Mouse (Mus musculus): ENCODE results near the gene E2f4. TPM values are rescaled to one million over a fixed set of nuclear protein-coding genes. Genes with fewer than 3 reads are reported as not detected.

Gene E2f4
- polyA plus RNA-seq, 1 experiment, result 41.2 TPM

GRCm38 (mm10) chr8:105269075-105269458 is 28.4 kb upstream of the E2f4 start:
- TF ChIP-seq GATA1 (IDR thresholded peaks at IDR 0.05; ENCODE audit: borderline replicate concordance, low read length) (no peak), FLI1 (IDR thresholded peaks at IDR 0.05; ENCODE audit: low read length) (no peak)
- Histone ChIP-seq H3K4me1 (peaks cover 50% of the 10 kb centered on the region), H3K4me3 (replicated peaks) (peak overlapping the region; percentile 89), H3K36me3 (replicated peaks; ENCODE audit: low read length) (peaks cover 32% of the 10 kb centered on the region), H3K9me3 (peaks cover 14% of the 10 kb centered on the region), H3K27me3 (replicated peaks) (peaks cover 55% of the 10 kb centered on the region)

DNA sequence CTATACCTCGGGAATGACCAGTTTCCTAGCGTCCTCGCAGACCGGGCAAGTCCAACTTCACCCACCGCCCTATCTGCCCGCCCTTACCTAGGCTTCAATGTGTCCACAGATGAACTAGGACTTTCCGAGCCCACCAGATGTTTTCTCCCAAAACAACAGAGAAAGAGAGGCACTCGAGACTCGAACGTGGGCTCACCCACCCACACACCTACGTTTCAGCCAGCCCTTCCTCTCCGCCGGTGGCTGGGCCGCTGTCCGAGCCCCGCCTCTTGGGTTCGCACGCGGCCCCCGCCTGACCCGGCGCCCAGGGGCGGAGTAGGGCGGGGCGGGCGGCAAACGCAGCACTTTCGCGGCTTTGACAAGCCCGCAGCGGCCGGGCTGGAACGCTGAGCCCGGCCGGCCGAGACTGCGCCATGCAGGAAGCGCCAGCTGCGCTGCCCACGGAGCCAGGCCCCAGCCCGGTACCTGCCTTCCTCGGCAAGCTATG is 28.0 kb upstream of the E2f4 start, which contains the start of gene Hsf4:
Gene Hsf4, plus strand, starts transcription at position 341 of the 487 bp plus-strand sequence.
- Histone ChIP-seq H3K4me1 (peaks cover 49% of the 10 kb centered on the region), H3K9me3 (peaks cover 14% of the 10 kb centered on the region), H3K27me3 (replicated peaks) (peaks cover 60% of the 10 kb centered on the region), H3K4me3 (replicated peaks) (peak within 1 kb of the TSS; percentile 89), H3K36me3 (replicated peaks; ENCODE audit: low read length) (peaks cover 32% of the 10 kb centered on the region)
- TF ChIP-seq FLI1 (IDR thresholded peaks at IDR 0.05; ENCODE audit: low read length) (no peak), GATA1 (IDR thresholded peaks at IDR 0.05; ENCODE audit: borderline replicate concordance, low read length) (no peak)

DNA sequence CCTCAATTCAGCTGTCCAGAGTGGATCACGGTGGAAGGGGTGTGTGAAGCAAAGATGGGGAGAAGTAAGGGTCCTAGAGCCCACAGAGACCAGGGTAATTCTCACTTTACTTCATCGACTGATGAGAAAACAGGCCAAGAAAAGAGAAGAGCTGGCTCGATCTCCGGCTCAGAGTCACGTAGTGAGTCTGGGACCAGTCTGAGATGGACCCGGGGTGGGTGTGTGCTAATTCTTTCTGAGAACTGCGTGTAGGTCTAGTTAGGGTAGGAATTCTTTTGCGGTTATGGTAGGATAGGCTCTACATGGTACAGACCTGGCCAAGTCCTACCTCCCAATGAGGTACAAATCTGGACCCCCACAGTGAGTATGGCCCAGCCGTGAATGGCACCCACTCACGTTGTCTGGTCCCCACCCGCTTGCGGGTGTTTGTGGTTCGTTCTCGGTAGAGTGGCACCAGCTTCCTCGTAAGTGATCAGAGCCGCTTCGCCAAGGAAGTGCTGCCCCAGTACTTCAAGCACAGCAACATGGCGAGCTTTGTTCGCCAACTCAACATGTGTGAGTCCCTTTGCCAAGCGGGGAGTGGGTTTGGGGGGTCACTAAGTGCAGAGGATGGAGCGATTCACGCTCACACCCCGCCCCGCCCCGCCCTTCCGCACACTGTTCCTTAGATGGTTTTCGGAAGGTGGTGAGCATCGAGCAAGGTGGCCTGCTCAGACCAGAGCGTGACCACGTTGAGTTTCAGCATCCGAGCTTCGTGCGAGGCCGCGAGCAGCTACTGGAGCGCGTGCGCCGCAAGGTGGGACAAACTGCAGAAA is 27.2 kb upstream of the E2f4 start:
- Histone ChIP-seq H3K4me3 (replicated peaks) (peak overlapping the region; percentile 89), H3K27me3 (replicated peaks) (peaks cover 68% of the 10 kb centered on the region), H3K4me1 (peaks cover 44% of the 10 kb centered on the region), H3K9me3 (peaks cover 14% of the 10 kb centered on the region), H3K36me3 (replicated peaks; ENCODE audit: low read length) (peaks cover 32% of the 10 kb centered on the region)
- TF ChIP-seq FLI1 (IDR thresholded peaks at IDR 0.05; ENCODE audit: low read length), result no peak
- no peak for TF ChIP-seq GATA1 (IDR thresholded peaks at IDR 0.05; ENCODE audit: borderline replicate concordance, low read length)

DNA sequence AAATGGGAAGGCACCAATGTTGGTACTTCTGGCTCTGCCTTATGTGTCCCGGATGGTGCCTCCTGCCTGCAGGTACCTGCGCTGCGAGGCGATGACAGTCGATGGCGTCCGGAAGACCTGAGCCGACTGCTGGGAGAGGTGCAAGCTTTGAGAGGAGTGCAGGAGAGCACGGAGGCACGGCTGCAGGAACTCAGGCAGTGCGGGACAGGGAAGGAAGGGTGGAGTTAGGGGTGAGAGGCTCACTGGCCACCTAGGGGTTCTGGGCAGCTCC is 26.6 kb upstream of the E2f4 start:
- H3K4me3 ChIP-seq (replicated peaks), result peak overlapping the region; percentile 64
- no peak for TF ChIP-seq FLI1 (IDR thresholded peaks at IDR 0.05; ENCODE audit: low read length)
- no peak for TF ChIP-seq GATA1 (IDR thresholded peaks at IDR 0.05; ENCODE audit: borderline replicate concordance, low read length)
- peaks cover 32% of the 10 kb centered on the region for H3K36me3 ChIP-seq (replicated peaks; ENCODE audit: low read length)
- peaks cover 73% of the 10 kb centered on the region for H3K27me3 ChIP-seq (replicated peaks)
- H3K4me1 ChIP-seq, result peaks cover 46% of the 10 kb centered on the region
- H3K9me3 ChIP-seq, result peaks cover 14% of the 10 kb centered on the region

DNA sequence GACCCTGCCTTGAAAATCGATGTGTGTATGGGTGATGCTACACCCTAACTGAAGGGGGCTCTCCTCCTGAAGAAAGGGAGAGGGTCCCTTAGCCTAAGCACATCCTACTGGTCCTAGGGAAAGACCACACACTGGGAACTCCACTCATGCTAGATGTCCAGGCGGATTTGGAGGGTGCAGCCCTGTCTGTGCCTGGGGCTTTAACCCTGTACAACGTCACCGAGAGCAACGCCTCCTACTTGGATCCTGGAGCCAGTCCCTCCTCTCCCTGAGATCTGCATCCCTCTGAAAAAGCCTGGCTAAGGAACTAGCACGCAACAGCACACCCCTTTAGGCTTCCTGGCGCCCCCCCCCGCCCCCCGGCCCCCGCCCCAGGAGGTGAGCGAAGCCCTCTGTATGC is 22.1 kb upstream of the E2f4 start:
- Histone ChIP-seq H3K4me3 (replicated peaks) (peak overlapping the region; percentile 90), H3K4me1 (peaks cover 51% of the 10 kb centered on the region), H3K27me3 (replicated peaks) (peaks cover 92% of the 10 kb centered on the region), H3K36me3 (replicated peaks; ENCODE audit: low read length) (no peaks in the 10 kb centered on the region), H3K9me3 (no peaks in the 10 kb centered on the region)
- no peak for TF ChIP-seq FLI1 (IDR thresholded peaks at IDR 0.05; ENCODE audit: low read length)
- TF ChIP-seq GATA1 (IDR thresholded peaks at IDR 0.05; ENCODE audit: borderline replicate concordance, low read length), result no peak

DNA sequence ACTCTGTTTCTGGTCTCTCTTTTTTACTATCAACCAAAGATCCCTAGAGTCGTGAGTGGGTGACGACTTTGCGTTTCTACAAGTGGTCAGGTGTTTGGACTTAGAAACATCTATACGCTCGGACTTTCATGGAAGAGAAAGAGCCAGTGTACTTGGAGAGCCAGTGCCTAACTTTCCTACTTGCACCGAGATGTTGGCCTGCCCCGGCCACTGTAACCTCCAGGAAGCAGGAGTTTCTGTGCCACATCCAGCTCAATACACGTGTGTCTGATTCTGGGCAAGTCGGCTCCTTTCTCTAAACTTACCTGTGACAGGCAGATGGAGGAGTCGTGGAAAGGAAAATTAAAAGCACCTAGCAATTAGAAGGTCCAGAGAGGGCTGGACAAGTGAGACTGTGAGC is 21.6 kb upstream of the E2f4 start, which contains the start of gene Nol3:
Gene Nol3, plus strand, starts transcription at position 301 of the 400 bp plus-strand sequence.
- Histone ChIP-seq H3K4me1 (peaks cover 49% of the 10 kb centered on the region), H3K4me3 (replicated peaks) (peak within 1 kb of the TSS; percentile 90), H3K27me3 (replicated peaks) (peaks cover 91% of the 10 kb centered on the region), H3K36me3 (replicated peaks; ENCODE audit: low read length) (no peaks in the 10 kb centered on the region), H3K9me3 (no peaks in the 10 kb centered on the region)
- TF ChIP-seq FLI1 (IDR thresholded peaks at IDR 0.05; ENCODE audit: low read length), result no peak
- TF ChIP-seq GATA1 (IDR thresholded peaks at IDR 0.05; ENCODE audit: borderline replicate concordance, low read length), result no peak

DNA sequence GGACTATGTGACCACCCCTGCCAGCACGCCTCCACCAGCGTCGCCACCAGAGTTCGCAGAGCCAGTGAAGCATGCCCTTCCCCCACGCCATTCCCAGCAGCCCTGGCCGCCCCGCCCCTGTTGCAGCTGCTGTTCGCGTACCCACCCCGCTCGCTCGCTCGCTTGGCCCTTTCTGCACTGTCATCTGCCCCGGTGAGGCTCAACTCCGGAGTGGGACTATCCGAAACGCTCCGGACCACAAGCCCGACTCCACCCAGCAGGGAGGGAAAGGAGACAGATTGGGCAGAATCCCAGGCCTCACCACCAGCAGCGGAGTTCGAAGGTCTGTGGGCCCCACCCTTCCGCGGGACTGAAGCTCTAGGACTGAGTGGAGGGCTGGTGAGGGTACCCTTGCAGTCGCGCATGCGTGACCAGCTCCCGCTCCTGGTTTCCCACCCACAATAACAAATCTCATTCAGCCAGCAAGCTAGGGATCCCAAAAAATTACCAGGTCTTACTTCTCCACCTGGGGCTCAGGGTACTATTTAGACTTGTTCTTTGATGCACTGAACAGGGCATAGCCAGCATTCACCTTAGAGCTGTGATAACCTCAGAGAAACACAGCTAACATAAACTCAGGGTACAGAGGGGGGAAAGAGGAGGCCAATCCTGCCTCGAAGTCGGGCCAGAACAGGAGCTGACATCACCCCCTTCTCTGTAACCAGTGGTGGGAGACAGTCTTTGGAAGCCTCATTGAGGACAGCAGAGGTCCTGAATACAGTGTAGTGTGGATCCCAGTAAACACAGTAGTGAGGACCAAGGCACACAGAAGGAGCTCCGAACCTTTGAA is 21.0 kb upstream of the E2f4 start:
- H3K4me3 ChIP-seq (replicated peaks), result peak overlapping the region; percentile 90
- H3K27me3 ChIP-seq (replicated peaks), result peaks cover 87% of the 10 kb centered on the region
- TF ChIP-seq GATA1 (IDR thresholded peaks at IDR 0.05; ENCODE audit: borderline replicate concordance, low read length) (no peak), FLI1 (IDR thresholded peaks at IDR 0.05; ENCODE audit: low read length) (no peak)

GRCm38 (mm10) chr8:105278911-105279334 is 18.5 kb upstream of the E2f4 start:
- peaks cover 10% of the 10 kb centered on the region for H3K36me3 ChIP-seq (replicated peaks; ENCODE audit: low read length)
- H3K27me3 ChIP-seq (replicated peaks), result peaks cover 73% of the 10 kb centered on the region
- H3K4me3 ChIP-seq (replicated peaks), result peak overlapping the region; percentile 89
- TF ChIP-seq GATA1 (IDR thresholded peaks at IDR 0.05; ENCODE audit: borderline replicate concordance, low read length), result no peak
- no peak for TF ChIP-seq FLI1 (IDR thresholded peaks at IDR 0.05; ENCODE audit: low read length)
- peaks cover 3% of the 10 kb centered on the region; the same call in 1 of the 2 replicates for H3K9me3 ChIP-seq
- H3K4me1 ChIP-seq, result peaks cover 59% of the 10 kb centered on the region

More for the DNA sequence above, 21.0 kb upstream of the E2f4 start:
- Histone ChIP-seq H3K9me3 (peaks cover 3% of the 10 kb centered on the region; the same call in 1 of the 2 replicates), H3K4me1 (peaks cover 47% of the 10 kb centered on the region), H3K36me3 (replicated peaks; ENCODE audit: low read length) (peaks cover 3% of the 10 kb centered on the region)

- peaks cover 62% of the 10 kb centered on the region for H3K27me3 ChIP-seq (replicated peaks)
- peaks cover 16% of the 10 kb centered on the region for H3K36me3 ChIP-seq (replicated peaks; ENCODE audit: low read length)
- peaks cover 3% of the 10 kb centered on the region; the same call in 1 of the 2 replicates for H3K9me3 ChIP-seq
- peaks cover 58% of the 10 kb centered on the region for H3K4me1 ChIP-seq
- TF ChIP-seq GATA1 (IDR thresholded peaks at IDR 0.05; ENCODE audit: borderline replicate concordance, low read length) (no peak), FLI1 (IDR thresholded peaks at IDR 0.05; ENCODE audit: low read length) (no peak)
- no peak overlapping the region for H3K4me3 ChIP-seq (replicated peaks)
These were observed 16.9 kb upstream of the E2f4 start for GRCm38 (mm10) chr8:105280567-105280966.

Measured in megakaryocyte, embryonic 14.5 days (primary cell).